Mouse (Mus musculus) hindbrain, embryonic 10.5 days (tissue): ENCODE measurements at regions not wholly inside any gene's neighbourhood (a gene's known extent, or its start where the extent isn't known, plus 50 kb on each side); places are given as distances from the start of the nearest gene placed in this dataset.

Source experiments
- DNase-seq: peaks from one replicate; pipeline ENCODE4 v3.0.0-alpha.2; 2017; ENCODE audit warnings: low spot score
- H3K27ac ChIP-seq: fragments of 300-500 bp; sonication (generic); 2 replicates; pipeline ENCODE4 v1.5.1; 2016; ENCODE audit warnings: mild to moderate bottlenecking, moderate library complexity
- H3K27me3 ChIP-seq: fragments of 300-500 bp; sonication (generic); 2 replicates; pipeline ENCODE4 v1.6.1; 2016; ENCODE audit warnings: mild to moderate bottlenecking; ENCODE audit not compliant: poor library complexity, insufficient read depth, severe bottlenecking
- H3K36me3 ChIP-seq: fragments of 300-500 bp; sonication (generic); 2 replicates; pipeline ENCODE4 v1.6.1; 2016; ENCODE audit warnings: mild to moderate bottlenecking, moderate library complexity
- H3K4me1 ChIP-seq: fragments of 300-500 bp; sonication (generic); replicated peaks from 2 replicates; pipeline ENCODE4 v1.6.1; 2016; ENCODE audit warnings: mild to moderate bottlenecking
- H3K4me3 ChIP-seq: fragments of 300-500 bp; sonication (generic); 2 replicates; pipeline ENCODE4 v1.5.1; 2016; ENCODE audit warnings: mild to moderate bottlenecking, moderate library complexity
- H3K9me3 ChIP-seq: fragments of 300-500 bp; sonication (generic); 2 replicates; pipeline ENCODE4 v1.6.1; 2016; ENCODE audit warnings: mild to moderate bottlenecking, moderate library complexity
- WGBS: fragments of 180-500 bp; shearing (Covaris S2); methylation state at CpG from one replicate; pipeline ENCODE4 v1.1.7; 2016; 5-methylcytosine and 5-hydroxymethylcytosine counted together

- Histone ChIP-seq H3K27me3 (no peaks in the 10 kb centered on the region), H3K4me1 (0 out of 2 replicates have a peak, but pooled peaks cover under 1% of the 10 kb centered on the region), H3K9me3 (no peaks in the 10 kb centered on the region), H3K27ac (no peak overlapping the region), H3K36me3 (no peaks in the 10 kb centered on the region), H3K4me3 (no peak overlapping the region)
- no peak for DNase-seq
- WGBS: 73% methylated on average over 4 of the region's 4 CpGs
Measured at GRCm38 (mm10) chr11:79881812-79882211, 80.4 kb downstream of the Utp6 start.

- WGBS: 85% methylated on average over 7 of the region's 7 CpGs
- no peak for DNase-seq
- Histone ChIP-seq H3K27ac (no peak overlapping the region), H3K36me3 (no peaks in the 10 kb centered on the region), H3K9me3 (no peaks in the 10 kb centered on the region), H3K27me3 (no peaks in the 10 kb centered on the region), H3K4me3 (no peak overlapping the region), H3K4me1 (no peaks in the 10 kb centered on the region)
Measured at GRCm38 (mm10) chr11:79878091-79878490, 84.1 kb downstream of the Utp6 start.

GRCm38 (mm10) chr11:79877184-79877745 is 84.9 kb downstream of the Utp6 start:
- H3K27ac ChIP-seq: no peak overlapping the region
- DNase-seq: no peak
- no peaks in the 10 kb centered on the region for H3K9me3 ChIP-seq
- WGBS: 56% methylated on average over 3 of the region's 3 CpGs
- H3K36me3 ChIP-seq: no peaks in the 10 kb centered on the region
- no peaks in the 10 kb centered on the region for H3K4me1 ChIP-seq
- no peaks in the 10 kb centered on the region for H3K27me3 ChIP-seq
- no peak overlapping the region for H3K4me3 ChIP-seq

GRCm38 (mm10) chr11:79871783-79872628 is 90.2 kb downstream of the Utp6 start:
- DNase-seq: no peak
- Histone ChIP-seq H3K36me3 (no peaks in the 10 kb centered on the region), H3K27ac (no peak overlapping the region; the same call in 1 of the 2 replicates), H3K9me3 (no peaks in the 10 kb centered on the region), H3K4me1 (0 out of 2 replicates have a peak, but pooled peaks cover 11% of the 10 kb centered on the region), H3K27me3 (no peaks in the 10 kb centered on the region), H3K4me3 (no peak overlapping the region)
- WGBS: 92% methylated on average over 10 of the region's 10 CpGs

GRCm38 (mm10) chr11:79870189-79870588 is 92.0 kb downstream of the Utp6 start:
- peak overlapping the region; percentile 40; the same call in 1 of the 2 replicates for H3K27ac ChIP-seq
- H3K27me3 ChIP-seq: no peaks in the 10 kb centered on the region
- 70% methylated on average over 5 of the region's 5 CpGs for WGBS
- no peaks in the 10 kb centered on the region for H3K9me3 ChIP-seq
- no peaks in the 10 kb centered on the region for H3K36me3 ChIP-seq
- peak; percentile 7 for DNase-seq
- H3K4me1 ChIP-seq: 0 out of 2 replicates have a peak, but pooled peaks cover 16% of the 10 kb centered on the region
- H3K4me3 ChIP-seq: no peak overlapping the region

- DNase-seq: no peak
- H3K36me3 ChIP-seq: no peaks in the 10 kb centered on the region
- H3K27ac ChIP-seq: no peak overlapping the region
- H3K4me3 ChIP-seq: no peak overlapping the region
- H3K9me3 ChIP-seq: no peaks in the 10 kb centered on the region
- no peaks in the 10 kb centered on the region for H3K27me3 ChIP-seq
- 0 out of 2 replicates have a peak, but pooled peaks cover 19% of the 10 kb centered on the region for H3K4me1 ChIP-seq
- WGBS: 78% methylated on average over 5 of the region's 5 CpGs
Measured at GRCm38 (mm10) chr11:79869009-79869408, 93.2 kb downstream of the Utp6 start.

GRCm38 (mm10) chr11:79864836-79865235 is 97.4 kb downstream of the Utp6 start:
- Histone ChIP-seq H3K27ac (no peak overlapping the region), H3K36me3 (no peaks in the 10 kb centered on the region), H3K9me3 (no peaks in the 10 kb centered on the region), H3K4me3 (no peak overlapping the region), H3K27me3 (peaks cover 6% of the 10 kb centered on the region; the same call in 1 of the 2 replicates), H3K4me1 (peaks cover 27% of the 10 kb centered on the region; the same call in 1 of the 2 replicates)
- no peak for DNase-seq
- WGBS: 75% methylated on average over 5 of the region's 5 CpGs

GRCm38 (mm10) chr11:79863487-79864175 is 98.6 kb downstream of the Utp6 start:
- H3K36me3 ChIP-seq: no peaks in the 10 kb centered on the region
- no peak for DNase-seq
- no peaks in the 10 kb centered on the region for H3K9me3 ChIP-seq
- H3K4me3 ChIP-seq: no peak overlapping the region
- H3K4me1 ChIP-seq: peaks cover 38% of the 10 kb centered on the region
- H3K27me3 ChIP-seq: peaks cover 8% of the 10 kb centered on the region; the same call in 1 of the 2 replicates
- 90% methylated on average over 14 of the region's 14 CpGs for WGBS
- no peak overlapping the region for H3K27ac ChIP-seq

- H3K36me3 ChIP-seq: no peaks in the 10 kb centered on the region
- H3K4me3 ChIP-seq: no peak overlapping the region
- peaks cover 27% of the 10 kb centered on the region for H3K4me1 ChIP-seq
- no peak overlapping the region for H3K27ac ChIP-seq
- peaks cover 8% of the 10 kb centered on the region; the same call in 1 of the 2 replicates for H3K27me3 ChIP-seq
- DNase-seq: no peak
- H3K9me3 ChIP-seq: no peaks in the 10 kb centered on the region
- WGBS: 27% methylated on average over 12 of the region's 12 CpGs
Measured at GRCm38 (mm10) chr11:79860611-79861067, 101.6 kb downstream of the Utp6 start.

- WGBS: 90% methylated on average over 5 of the region's 5 CpGs
- DNase-seq: no peak
Measured at GRCm38 (mm10) chr11:79856376-79856775, 105.8 kb downstream of the Utp6 start.

GRCm38 (mm10) chr11:79849545-79849944 is 112.6 kb downstream of the Utp6 start:
- DNase-seq: no peak
- Histone ChIP-seq H3K4me1 (0 out of 2 replicates have a peak, but pooled peaks cover 6% of the 10 kb centered on the region), H3K27me3 (no peaks in the 10 kb centered on the region), H3K27ac (no peak overlapping the region), H3K9me3 (no peaks in the 10 kb centered on the region), H3K36me3 (no peaks in the 10 kb centered on the region), H3K4me3 (no peak overlapping the region)
- WGBS: 91% methylated on average over 3 of the region's 3 CpGs

More at GRCm38 (mm10) chr11:79856376-79856775, 105.8 kb downstream of the Utp6 start:
- peaks cover 23% of the 10 kb centered on the region for H3K4me1 ChIP-seq
- H3K27ac ChIP-seq: no peak overlapping the region
- peaks cover 8% of the 10 kb centered on the region; the same call in 1 of the 2 replicates for H3K27me3 ChIP-seq
- no peak overlapping the region for H3K4me3 ChIP-seq
- H3K9me3 ChIP-seq: no peaks in the 10 kb centered on the region
- no peaks in the 10 kb centered on the region for H3K36me3 ChIP-seq

- H3K27me3 ChIP-seq: no peaks in the 10 kb centered on the region; the same call in 1 of the 2 replicates
- H3K27ac ChIP-seq: no peak overlapping the region
- no peak for DNase-seq
- WGBS: 81% methylated on average over 4 of the region's 4 CpGs
- no peaks in the 10 kb centered on the region for H3K36me3 ChIP-seq
- no peak overlapping the region for H3K4me3 ChIP-seq
- no peaks in the 10 kb centered on the region for H3K9me3 ChIP-seq
- H3K4me1 ChIP-seq: peaks cover 6% of the 10 kb centered on the region; the same call in 1 of the 2 replicates
Measured at GRCm38 (mm10) chr11:79844436-79844835, 117.8 kb downstream of the Utp6 start.
